Mouse (Mus musculus) brown adipose tissue, adult 24 weeks (tissue): ENCODE results near the gene Rnf145. TPM values are rescaled to one million over a fixed set of nuclear protein-coding genes. Genes with fewer than 3 reads are reported as not detected.

Source experiments
- H3K27ac ChIP-seq: fragments of 200-500 bp; replicated peaks from 2 replicates; pipeline ENCODE4 v1.5.1; 2012; ENCODE audit warnings: low read depth, mild to moderate bottlenecking, low read length
- H3K4me1 ChIP-seq: fragments of 200-500 bp; 2 replicates; pipeline ENCODE4 v1.6.1; 2012; ENCODE audit warnings: low read length, mixed read lengths; ENCODE audit not compliant: control insufficient read depth, insufficient read depth, insufficient read length
- H3K4me3 ChIP-seq: fragments of 200-500 bp; 2 replicates; pipeline ENCODE4 v1.5.1; 2012; ENCODE audit warnings: low read depth, mild to moderate bottlenecking, low read length, moderate library complexity; ENCODE audit not compliant: insufficient read depth
- polyA plus RNA-seq: library from polyadenylated mRNA; stranded (reverse); fragments of >200 nt; gene quantifications from 2 replicates; pipeline ENCODE4 v1.2.4, GENCODE M21; 2012; ENCODE audit not compliant: missing spikeins, insufficient read depth, insufficient read length

Rnf145 gene
- polyA plus RNA-seq, 1 experiment, result 15.9 TPM

- no peak overlapping the region for H3K27ac ChIP-seq
- no peak overlapping the region for H3K4me3 ChIP-seq
- H3K4me1 ChIP-seq, result peaks cover 5% of the 10 kb centered on the region
Measured at GRCm38 (mm10) chr11:44500966-44501365, 17.8 kb upstream of the Rnf145 start.

GRCm38 (mm10) chr11:44501477-44501876 is 17.3 kb upstream of the Rnf145 start:
- Histone ChIP-seq H3K4me1 (no peaks in the 10 kb centered on the region; the same call in 1 of the 2 replicates), H3K4me3 (no peak overlapping the region), H3K27ac (no peak overlapping the region)

GRCm38 (mm10) chr11:44502931-44503330 is 15.8 kb upstream of the Rnf145 start:
- no peaks in the 10 kb centered on the region for H3K4me1 ChIP-seq
- H3K4me3 ChIP-seq, result no peak overlapping the region
- no peak overlapping the region for H3K27ac ChIP-seq

DNA sequence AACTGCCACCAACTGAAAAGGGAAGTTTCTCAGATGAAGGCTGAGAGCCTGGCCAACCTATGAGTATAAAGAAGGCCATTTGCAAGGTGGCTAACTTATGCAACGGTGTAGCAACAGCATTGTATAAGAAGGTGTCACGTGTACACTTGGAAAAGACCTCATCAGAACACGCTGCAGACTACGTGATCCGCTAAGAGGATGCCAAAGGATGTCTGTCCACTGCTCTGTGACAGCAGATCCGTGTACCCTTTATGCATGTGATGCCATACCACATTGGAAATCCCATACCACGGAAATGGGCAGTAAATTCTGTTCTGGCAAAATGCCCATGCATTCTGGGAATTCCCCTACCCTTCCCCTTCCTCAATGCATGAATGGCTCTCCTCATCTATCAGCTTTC is 14.6 kb upstream of the Rnf145 start:
- Histone ChIP-seq H3K4me3 (no peak overlapping the region), H3K27ac (no peak overlapping the region)

GRCm38 (mm10) chr11:44504761-44505160 is 14.0 kb upstream of the Rnf145 start:
- Histone ChIP-seq H3K4me3 (no peak overlapping the region), H3K4me1 (no peaks in the 10 kb centered on the region), H3K27ac (no peak overlapping the region)

More for the DNA sequence above, 14.6 kb upstream of the Rnf145 start:
- no peaks in the 10 kb centered on the region for H3K4me1 ChIP-seq

DNA sequence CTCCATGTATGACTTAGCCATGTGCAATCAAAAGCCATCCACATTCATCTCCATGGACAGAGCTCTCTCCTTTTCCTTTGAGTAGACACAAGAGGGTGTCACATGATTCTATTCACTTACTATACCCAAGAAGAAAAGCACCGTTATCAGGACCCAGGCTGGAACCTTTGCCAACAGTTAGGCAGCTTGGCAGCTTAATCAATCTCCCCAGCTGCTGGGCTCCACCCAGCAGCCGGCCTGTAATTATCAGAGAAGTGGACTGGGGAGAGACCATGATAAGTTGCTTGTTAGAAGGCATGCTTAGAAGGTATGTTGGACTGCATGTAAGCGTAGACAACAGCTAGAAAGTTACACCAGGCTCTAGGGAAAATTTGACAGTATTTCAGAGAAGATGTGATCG is 9.9 kb upstream of the Rnf145 start:
- H3K4me1 ChIP-seq, result no peaks in the 10 kb centered on the region
- no peak overlapping the region for H3K4me3 ChIP-seq
- H3K27ac ChIP-seq, result no peak overlapping the region

DNA sequence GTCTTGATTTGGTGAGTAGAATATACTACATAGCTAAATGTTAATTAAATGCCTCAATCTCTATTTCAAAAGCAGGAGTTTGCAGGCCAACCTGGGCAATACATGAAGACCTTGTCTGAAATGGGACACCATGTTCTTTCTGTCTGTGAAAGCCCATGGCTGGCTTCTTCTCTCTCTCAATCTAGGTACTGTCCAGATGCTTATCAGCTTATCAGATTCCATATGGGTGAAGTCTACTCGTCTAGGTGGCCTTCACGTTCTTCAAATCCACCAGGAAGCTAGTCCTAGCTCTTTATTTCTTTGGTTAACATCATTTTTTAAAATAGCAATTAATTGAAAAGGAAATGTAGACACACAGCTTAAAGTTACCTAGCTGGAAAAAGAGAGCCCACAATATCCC is 8.9 kb upstream of the Rnf145 start:
- Histone ChIP-seq H3K4me1 (no peaks in the 10 kb centered on the region), H3K4me3 (no peak overlapping the region), H3K27ac (no peak overlapping the region)

GRCm38 (mm10) chr11:44510371-44510770 is 8.4 kb upstream of the Rnf145 start:
- no peaks in the 10 kb centered on the region for H3K4me1 ChIP-seq
- no peak overlapping the region for H3K27ac ChIP-seq
- no peak overlapping the region for H3K4me3 ChIP-seq

DNA sequence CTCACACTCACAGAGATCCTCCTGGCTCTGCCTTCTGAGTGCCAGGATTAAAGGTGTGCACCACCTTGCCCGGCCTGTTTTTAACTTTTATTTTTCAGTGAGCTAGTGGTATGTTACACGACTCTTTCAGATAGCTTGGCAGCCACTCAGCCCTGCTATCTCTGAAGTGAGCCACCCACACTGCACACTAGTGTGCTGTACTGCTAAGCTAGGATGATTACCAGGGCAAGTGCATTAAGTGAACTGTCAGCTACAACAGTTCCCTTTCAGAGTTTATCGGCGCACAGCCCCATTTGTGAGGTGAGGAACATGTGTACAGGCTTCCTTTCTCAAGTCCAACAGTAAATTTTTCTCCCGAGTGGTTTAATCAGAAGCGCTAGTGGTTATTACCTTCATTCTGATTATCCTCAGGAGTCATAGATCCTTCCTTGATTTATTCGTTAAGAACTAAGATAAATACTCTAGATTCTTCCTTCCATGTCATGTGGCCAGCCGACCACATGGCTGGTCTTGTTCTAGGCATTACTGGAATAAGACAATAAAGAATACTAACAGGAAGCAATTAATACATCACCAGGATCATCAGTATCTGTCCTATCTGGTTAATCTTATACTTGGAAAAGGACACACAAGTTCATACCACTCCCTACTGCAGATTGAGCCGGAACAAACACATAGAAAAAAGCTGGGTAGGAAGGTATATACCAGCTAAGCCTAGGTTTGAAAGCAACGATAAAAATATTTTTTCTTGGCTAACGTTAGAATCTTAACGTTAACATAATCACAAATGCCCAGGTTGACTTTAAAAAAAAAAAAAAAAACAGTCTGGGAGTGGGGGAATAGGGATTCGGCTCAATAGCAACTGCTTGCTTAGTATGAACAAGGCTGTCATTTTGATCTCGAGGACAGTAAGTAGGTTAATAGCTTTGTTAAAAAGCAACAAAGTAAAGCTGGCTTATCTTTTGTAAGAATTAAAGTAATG is 6.4 kb upstream of the Rnf145 start:
- Histone ChIP-seq H3K4me3 (no peak overlapping the region), H3K4me1 (no peaks in the 10 kb centered on the region), H3K27ac (no peak overlapping the region)

DNA sequence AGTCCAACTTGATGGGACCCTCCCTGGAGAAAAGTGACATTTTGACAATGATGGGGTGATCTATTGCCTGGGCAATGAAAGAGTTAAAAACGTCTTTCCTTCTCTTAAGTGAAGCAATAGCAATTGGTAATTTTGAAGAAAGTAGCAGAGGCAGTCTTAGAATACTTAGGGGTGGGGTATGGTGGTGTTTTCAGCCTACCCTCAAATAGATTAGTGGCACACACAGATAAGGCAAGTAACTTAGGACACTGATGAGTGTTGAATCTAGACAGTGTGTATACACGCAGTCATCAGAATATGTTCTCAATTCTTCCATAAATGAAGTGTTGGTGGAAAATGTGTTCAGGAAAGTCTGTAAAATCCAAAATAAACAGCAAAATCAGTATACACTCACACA is 5.7 kb upstream of the Rnf145 start:
- Histone ChIP-seq H3K4me3 (no peak overlapping the region), H3K27ac (no peak overlapping the region), H3K4me1 (no peaks in the 10 kb centered on the region)

GRCm38 (mm10) chr11:44514666-44515065 is 4.1 kb upstream of the Rnf145 start:
- Histone ChIP-seq H3K27ac (no peak overlapping the region), H3K4me3 (no peak overlapping the region), H3K4me1 (no peaks in the 10 kb centered on the region)

DNA sequence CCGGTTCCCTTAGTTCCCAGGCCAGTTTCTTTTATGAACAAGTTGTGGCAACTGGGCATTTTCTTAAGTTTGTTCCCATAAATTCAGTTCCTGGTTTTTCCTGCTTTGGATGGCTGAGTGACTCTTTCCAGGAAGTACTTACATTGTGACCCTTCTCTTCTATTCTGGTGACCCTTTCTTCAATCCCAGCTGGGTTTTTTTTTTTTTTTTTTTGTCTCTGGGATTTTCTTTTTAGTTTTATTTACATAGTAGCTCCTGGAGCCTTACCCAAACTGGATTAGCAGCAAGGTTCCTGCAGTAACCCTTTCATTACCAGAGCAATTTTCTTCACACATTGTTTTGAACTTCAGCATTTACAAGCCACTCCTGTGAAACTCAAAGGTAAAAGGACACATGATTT is 2.4 kb upstream of the Rnf145 start:
- no peak overlapping the region for H3K4me3 ChIP-seq
- H3K27ac ChIP-seq, result no peak overlapping the region
- no peaks in the 10 kb centered on the region for H3K4me1 ChIP-seq

DNA sequence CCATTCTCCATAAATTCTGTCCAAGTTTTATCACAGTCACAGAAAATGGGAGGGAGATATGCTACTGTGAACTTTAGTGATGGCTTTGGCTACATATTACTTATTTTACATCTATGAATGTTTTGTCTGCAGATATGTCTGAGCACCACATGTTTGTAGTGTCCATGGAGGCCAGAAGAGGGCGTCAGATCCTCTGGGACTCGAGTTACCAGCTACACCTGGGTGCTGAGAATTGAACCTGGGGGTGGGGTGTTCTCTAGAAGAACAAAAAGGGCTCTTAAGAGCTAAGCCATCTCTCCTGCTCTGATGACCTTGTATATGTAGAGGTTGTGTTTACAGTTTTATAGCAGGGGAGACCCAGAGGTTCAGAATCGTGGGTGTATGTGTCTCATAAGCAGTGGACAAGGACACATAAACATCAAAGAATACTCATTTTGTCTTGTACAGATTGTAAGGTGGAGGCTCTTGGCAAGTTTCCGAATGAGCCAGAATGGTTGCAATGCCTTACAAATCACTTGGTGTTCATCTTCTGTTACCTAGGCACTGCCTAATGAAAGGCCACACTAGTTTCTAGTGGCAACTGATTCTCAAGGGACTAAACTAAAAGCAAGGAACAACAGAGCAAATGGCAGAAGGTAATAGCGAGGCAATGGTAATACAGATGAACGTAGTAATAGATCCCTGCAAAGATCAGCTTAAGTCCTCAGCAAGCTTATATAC is 1.0 kb upstream of the Rnf145 start:
- H3K4me3 ChIP-seq, result no peak overlapping the region

DNA sequence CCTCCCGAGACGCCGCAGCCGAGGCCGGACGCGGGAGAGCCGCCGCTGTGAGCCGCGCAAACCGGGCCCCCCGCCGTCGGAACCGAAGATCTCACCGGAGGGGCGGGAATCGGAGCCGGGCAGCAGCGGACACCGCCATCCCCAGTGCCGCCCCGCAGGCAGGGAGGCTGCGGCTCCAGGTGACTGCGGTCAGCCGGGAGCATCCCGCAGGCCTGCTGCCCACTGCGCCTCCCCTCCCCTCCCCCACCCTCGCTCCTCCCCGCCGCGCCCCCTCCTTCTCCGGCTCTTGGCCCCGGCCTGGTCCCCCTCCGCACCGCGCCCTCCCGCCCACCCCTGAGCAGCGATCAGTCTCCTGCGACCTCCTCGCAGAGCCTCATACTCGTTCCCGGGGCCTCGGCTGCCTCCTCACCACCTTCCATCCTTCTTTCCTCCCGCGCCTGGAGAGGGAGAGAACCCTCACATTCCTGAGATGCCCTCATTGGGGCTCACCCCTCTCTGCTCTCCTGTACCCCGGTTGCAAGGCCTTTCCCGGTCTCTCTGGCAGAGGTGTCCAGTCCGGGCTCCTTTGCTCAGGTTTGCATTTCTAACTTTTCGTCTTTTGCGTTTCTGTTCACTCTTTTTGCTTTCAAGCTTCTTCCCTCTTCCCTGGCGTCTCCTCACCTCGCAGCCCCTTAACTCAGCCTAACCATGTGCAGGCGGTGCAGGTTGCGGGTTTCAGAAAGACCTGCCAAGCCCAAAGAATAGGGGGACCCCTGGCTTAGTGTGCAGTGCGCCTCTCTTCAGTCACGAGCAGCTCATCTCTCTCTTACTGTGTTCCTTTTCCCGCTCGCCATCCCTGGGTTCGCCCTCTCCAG is 559 bp downstream of the Rnf145 start:
- Histone ChIP-seq H3K27ac (peak overlapping the region; percentile 57), H3K4me1 (no peaks in the 10 kb centered on the region), H3K4me3 (peak overlapping the region; percentile 98)

More for the DNA sequence above, 1.0 kb upstream of the Rnf145 start:
- H3K4me1 ChIP-seq, result no peaks in the 10 kb centered on the region
- no peak overlapping the region for H3K27ac ChIP-seq
